Mouse (Mus musculus) stomach, postnatal 0 days (tissue): ENCODE results near the gene Sesn2. TPM values are rescaled to one million over a fixed set of nuclear protein-coding genes. Genes with fewer than 3 reads are reported as not detected.
A peak's percentile ranks its signal among the peaks of the same experiment; 100 is the strongest.

Experiments used
- ATAC-seq: fragments of 200-750 bp; cut with Nextera tagmentation; 2 replicates; pipeline ENCODE4 v1.8.0; 2017; ENCODE audit not compliant: low FRiP score, low TSS enrichment
- DNase-seq: peaks from one replicate; pipeline ENCODE4 v3.0.0-alpha.2; 2016; ENCODE audit warnings: low spot score
- H3K27ac ChIP-seq: fragments of 300-500 bp; sonication (generic); replicated peaks from 2 replicates; pipeline ENCODE4 v1.5.1; 2014; ENCODE audit warnings: mild to moderate bottlenecking, control low read depth
- H3K27me3 ChIP-seq: fragments of 300-500 bp; sonication (generic); 2 replicates; pipeline ENCODE4 v1.6.1; 2014; ENCODE audit warnings: low read length; ENCODE audit not compliant: control insufficient read depth, insufficient read depth
- H3K36me3 ChIP-seq: fragments of 300-500 bp; sonication (generic); 2 replicates; pipeline ENCODE4 v1.6.1; 2014; ENCODE audit warnings: low read length, mixed read lengths; ENCODE audit not compliant: control insufficient read depth, insufficient read depth
- H3K4me1 ChIP-seq: fragments of 300-500 bp; sonication (generic); replicated peaks from 2 replicates; pipeline ENCODE4 v1.6.1; 2014; ENCODE audit warnings: antibody characterized with exemption; ENCODE audit not compliant: control insufficient read depth, insufficient read depth
- H3K4me2 ChIP-seq: fragments of 300-500 bp; sonication (generic); replicated peaks from 2 replicates; pipeline ENCODE4 v1.6.1; 2014; ENCODE audit warnings: low read depth, mild to moderate bottlenecking, control low read depth, moderate library complexity
- H3K4me3 ChIP-seq: fragments of 300-500 bp; sonication (generic); 2 replicates; pipeline ENCODE4 v1.5.1; 2014; ENCODE audit warnings: low read depth, low read length, control low read depth
- H3K9ac ChIP-seq: fragments of 300-500 bp; sonication (generic); 2 replicates; pipeline ENCODE4 v1.6.1; 2014; ENCODE audit warnings: mild to moderate bottlenecking, low read length, control low read depth, mixed read lengths
- H3K9me3 ChIP-seq: fragments of 300-500 bp; sonication (generic); 2 replicates; pipeline ENCODE4 v1.6.1; 2016; ENCODE audit warnings: low read length; ENCODE audit not compliant: control insufficient read depth
- CTCF ChIP-seq: IDR thresholded peaks from 2 replicates; pipeline ENCODE4 v1.5.1; 2016; ENCODE audit warnings: antibody characterized with exemption, low read depth, mild to moderate bottlenecking, moderate library complexity
- EP300 ChIP-seq: optimal IDR thresholded peaks from 2 replicates; pipeline ENCODE3; 2016; ENCODE audit warnings: antibody characterized with exemption
- WGBS: fragments of 180-500 bp; shearing (Covaris S2); extraction: QIAGEN DNeasy Blood & Tissue Kit; methylation state at CpG from one replicate; pipeline ENCODE4 v1.1.7; 2014; 5-methylcytosine and 5-hydroxymethylcytosine counted together
- polyA plus RNA-seq: library from polyadenylated mRNA; unstranded; fragments of >200 nt; fragmentation: Nextera tagmentation; extraction: Ambion mirVana; gene quantifications from 2 replicates; pipeline ENCODE4 v1.2.1, GENCODE M21; 2015

The Sesn2 gene
- polyA plus RNA-seq, 1 experiment from 2014 or later, result 8.2 TPM

- Histone ChIP-seq H3K4me1 (no peaks in the 10 kb centered on the region), H3K4me3 (no peak overlapping the region), H3K27me3 (no peaks in the 10 kb centered on the region), H3K9me3 (no peaks in the 10 kb centered on the region), H3K36me3 (no peaks in the 10 kb centered on the region), H3K4me2 (no peak overlapping the region), H3K9ac (no peak overlapping the region), H3K27ac (no peak overlapping the region)
- DNase-seq, result peak; percentile 39
- WGBS, result 60% methylated on average over 3 of the region's 3 CpGs
- TF ChIP-seq EP300, result no peak
- TF ChIP-seq CTCF, result no peak
- peak; percentile 61; the same call in 1 of the 2 replicates for ATAC-seq
These were observed 60.5 kb downstream of the Sesn2 start for GRCm38 (mm10) chr4:132449778-132450177.

GRCm38 (mm10) chr4:132446105-132446504 lies 64.2 kb downstream of the Sesn2 start:
- H3K9me3 ChIP-seq, result no peaks in the 10 kb centered on the region
- no peaks in the 10 kb centered on the region for H3K27me3 ChIP-seq
- H3K9ac ChIP-seq, result no peak overlapping the region
- 70% methylated on average over 12 of the region's 12 CpGs for WGBS
- no peaks in the 10 kb centered on the region for H3K36me3 ChIP-seq
- DNase-seq (no peak), ATAC-seq (no peak)
- no peak overlapping the region for H3K4me3 ChIP-seq
- TF ChIP-seq EP300 (no peak), CTCF (no peak)
- H3K4me2 ChIP-seq, result no peak overlapping the region
- no peaks in the 10 kb centered on the region for H3K4me1 ChIP-seq
- no peak overlapping the region for H3K27ac ChIP-seq

- ATAC-seq (no peak), DNase-seq (no peak)
- WGBS, result 79% methylated on average over 8 of the region's 8 CpGs
These were observed 65.8 kb downstream of the Sesn2 start for GRCm38 (mm10) chr4:132444516-132444915.

More at GRCm38 (mm10) chr4:132444516-132444915, 65.8 kb downstream of the Sesn2 start:
- Histone ChIP-seq H3K9ac (no peak overlapping the region), H3K4me1 (no peaks in the 10 kb centered on the region), H3K27me3 (no peaks in the 10 kb centered on the region), H3K4me3 (no peak overlapping the region), H3K36me3 (no peaks in the 10 kb centered on the region), H3K4me2 (no peak overlapping the region), H3K27ac (no peak overlapping the region), H3K9me3 (no peaks in the 10 kb centered on the region)
- no peak for TF ChIP-seq EP300
- TF ChIP-seq CTCF, result no peak

Other genes starting within 250 kb of the Sesn2 start
- gene Gmeb1, start 248.9 kb downstream of the Sesn2 start, polyA plus RNA-seq, result 11.2 and 11.4 TPM in 2 replicates
- gene Taf12, start 236.1 kb downstream of the Sesn2 start, polyA plus RNA-seq, result 23.9 and 24.0 TPM in 2 replicates
- gene Rab42, start 207.1 kb downstream of the Sesn2 start, polyA plus RNA-seq, result 2.3 and 2.6 TPM in 2 replicates
- 45.5 and 45.7 TPM in 2 replicates for gene Trnau1ap, start 181.0 kb downstream of the Sesn2 start, polyA plus RNA-seq
- gene Rcc1, start 156.9 kb downstream of the Sesn2 start, polyA plus RNA-seq, result 23.4 and 25.2 TPM in 2 replicates
- 17.6 and 20.6 TPM in 2 replicates for gene Phactr4, start 88.0 kb downstream of the Sesn2 start, polyA plus RNA-seq
- gene Med18, start 46.6 kb downstream of the Sesn2 start, polyA plus RNA-seq, result 12.2 and 13.6 TPM in 2 replicates
- gene Atpif1, start 23.2 kb upstream of the Sesn2 start, polyA plus RNA-seq, result 1,179 and 1,213 TPM in 2 replicates
- 103 and 116 TPM in 2 replicates for gene Dnajc8, start 25.0 kb upstream of the Sesn2 start, polyA plus RNA-seq
- 0.88 and 0.90 TPM in 2 replicates for gene Ptafr, start 53.6 kb upstream of the Sesn2 start, polyA plus RNA-seq
- gene Eya3, start 128.5 kb upstream of the Sesn2 start, polyA plus RNA-seq, result 9.9 and 10.4 TPM in 2 replicates
- gene Xkr8, start 222.0 kb upstream of the Sesn2 start, polyA plus RNA-seq, result 1.8 and 2.5 TPM in 2 replicates
- 4.6 and 5.2 TPM in 2 replicates for gene Smpdl3b, start 246.8 kb upstream of the Sesn2 start, polyA plus RNA-seq